Mouse (Mus musculus) bone marrow macrophage, adult 2 months (primary cell): ENCODE data around the gene Rsu1.

Source experiments
- CTCF ChIP-seq: IDR thresholded peaks from 2 replicates; pipeline ENCODE4 v1.5.1; 2012; ENCODE audit warnings: low read depth, mild to moderate bottlenecking, low read length, moderate library complexity
- POLR2A ChIP-seq: IDR thresholded peaks from 2 replicates; pipeline ENCODE4 v1.6.1; 2012; ENCODE audit warnings: mild to moderate bottlenecking, low read depth, low read length, borderline replicate concordance

- no peak for TF ChIP-seq CTCF
- no peak for TF ChIP-seq POLR2A
These were observed 35.5 kb downstream of the Rsu1 start for GRCm38 (mm10) chr2:13235696-13236095.
